Mouse (Mus musculus): ENCODE measurements at regions not wholly inside any gene's neighbourhood (a gene's known extent, or its start where the extent isn't known, plus 50 kb on each side); places are given as distances from the start of the nearest gene placed in this dataset.

DNA sequence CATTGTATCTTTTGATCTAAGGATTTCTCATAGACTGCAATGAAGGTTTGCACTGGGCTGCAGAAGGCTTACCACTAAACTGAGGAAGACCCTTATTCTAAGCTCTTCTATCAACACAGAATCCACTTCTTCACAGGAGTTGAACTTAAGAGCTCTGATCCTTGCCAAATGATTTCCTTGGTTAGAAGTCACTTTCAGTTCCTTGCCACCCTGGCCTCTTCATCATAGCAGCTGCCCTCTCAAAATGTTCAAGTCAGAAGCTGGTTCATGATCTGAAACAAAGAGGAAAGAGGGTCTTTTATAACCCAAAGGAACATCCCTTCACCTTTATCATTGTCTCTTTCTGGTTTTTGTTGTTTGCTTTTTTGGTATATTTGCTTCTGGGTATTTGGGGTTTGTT is 131.6 kb downstream of the Basp1 start:
- Histone ChIP-seq H3K36me3 (ENCODE audit: control insufficient read depth, insufficient read depth, low read length) (no peaks in the 10 kb centered on the region), H3K79me2 (replicated peaks; ENCODE audit: control insufficient read depth, insufficient read depth, low read length) (no peaks in the 10 kb centered on the region), H3K4me1 (ENCODE audit: control insufficient read depth, insufficient read depth, low read length) (no peaks in the 10 kb centered on the region), H3K9ac (ENCODE audit: low read depth, low read length) (no peak overlapping the region), H3K27me3 (ENCODE audit: control insufficient read depth, insufficient read depth, low read length) (no peaks in the 10 kb centered on the region), H3K4me3 (no peak overlapping the region), H3K27ac (no peak overlapping the region)
- no peak for DNase-seq
- TF ChIP-seq POLR2A (IDR thresholded peaks at IDR 0.05; ENCODE audit: insufficient read depth, low read depth, low read length) (no peak), EP300 (IDR thresholded peaks at IDR 0.05; ENCODE audit: insufficient read depth, low read depth, low read length) (no peak), CTCF (IDR thresholded peaks at IDR 0.05) (no peak)
- intact Hi-C loops (cut with DNase I) = no loop called here

DNA sequence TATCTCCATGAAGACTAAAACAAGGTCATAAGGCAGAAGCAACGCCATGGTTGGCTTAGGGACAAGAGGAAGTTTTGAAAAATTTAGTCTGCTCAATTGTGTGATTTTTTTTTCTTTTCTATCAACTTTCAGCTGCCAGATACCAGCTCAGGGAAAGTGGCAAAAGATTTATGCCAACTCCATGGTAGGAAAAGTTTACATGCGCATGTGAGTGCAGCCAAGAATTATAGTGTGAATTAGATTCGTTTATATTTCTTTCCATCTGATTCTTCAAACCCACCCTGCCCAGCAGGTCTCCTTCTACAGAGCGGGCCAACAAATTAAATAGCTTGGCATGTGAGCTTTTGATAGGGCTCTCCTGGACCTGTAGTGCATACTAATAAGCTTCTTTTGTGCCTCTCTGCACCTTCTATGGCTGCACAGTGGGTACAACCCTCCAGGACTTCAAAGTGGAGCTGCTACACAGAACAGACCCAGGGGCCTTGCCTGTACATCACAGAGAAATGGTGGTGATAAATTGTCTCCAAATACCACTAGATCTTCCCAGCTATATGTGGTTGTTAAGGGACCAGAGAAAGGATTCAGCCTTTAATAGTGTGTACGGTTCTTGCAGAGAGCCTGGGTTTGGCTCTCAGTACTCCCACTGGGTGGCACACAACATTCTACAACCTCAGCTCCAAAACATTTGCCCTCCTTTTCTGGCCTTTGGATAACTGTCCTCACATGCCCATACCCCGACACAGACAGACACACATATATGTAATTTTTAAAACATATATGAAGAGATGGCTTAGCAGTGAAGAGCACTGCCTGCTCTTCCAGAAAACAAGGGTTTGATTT is 135.0 kb downstream of the Basp1 start:
- Histone ChIP-seq H3K27me3 (ENCODE audit: control insufficient read depth, insufficient read depth, low read length) (no peaks in the 10 kb centered on the region), H3K4me3 (no peak overlapping the region), H3K27ac (no peak overlapping the region), H3K9ac (ENCODE audit: low read depth, low read length) (no peak overlapping the region), H3K79me2 (replicated peaks; ENCODE audit: control insufficient read depth, insufficient read depth, low read length) (no peaks in the 10 kb centered on the region), H3K36me3 (ENCODE audit: control insufficient read depth, insufficient read depth, low read length) (no peaks in the 10 kb centered on the region), H3K4me1 (ENCODE audit: control insufficient read depth, insufficient read depth, low read length) (no peaks in the 10 kb centered on the region)
- no peak for DNase-seq
- whole genome bisulfite sequencing = 75% methylated on average over 6 of the region's 6 CpGs
- TF ChIP-seq EP300 (IDR thresholded peaks at IDR 0.05; ENCODE audit: insufficient read depth, low read depth, low read length) (no peak), POLR2A (IDR thresholded peaks at IDR 0.05; ENCODE audit: insufficient read depth, low read depth, low read length) (no peak), CTCF (IDR thresholded peaks at IDR 0.05) (no peak)
- intact Hi-C loops (cut with DNase I) = no loop called here

- no peak overlapping the region for H3K4me3 ChIP-seq
- H3K36me3 ChIP-seq (ENCODE audit: control insufficient read depth, insufficient read depth, low read length) = no peaks in the 10 kb centered on the region
- WGBS = 94% methylated on average over 5 of the region's 5 CpGs
- H3K4me1 ChIP-seq (ENCODE audit: control insufficient read depth, insufficient read depth, low read length) = no peaks in the 10 kb centered on the region
- H3K27me3 ChIP-seq (ENCODE audit: control insufficient read depth, insufficient read depth, low read length) = no peaks in the 10 kb centered on the region
- intact Hi-C loops (cut with DNase I) = no loop called here
- H3K27ac ChIP-seq = no peak overlapping the region
- no peaks in the 10 kb centered on the region for H3K79me2 ChIP-seq (replicated peaks; ENCODE audit: control insufficient read depth, insufficient read depth, low read length)
- H3K9ac ChIP-seq (ENCODE audit: low read depth, low read length) = no peak overlapping the region
- TF ChIP-seq POLR2A (IDR thresholded peaks at IDR 0.05; ENCODE audit: insufficient read depth, low read depth, low read length) = no peak
- TF ChIP-seq CTCF (IDR thresholded peaks at IDR 0.05) = no peak
- TF ChIP-seq EP300 (IDR thresholded peaks at IDR 0.05; ENCODE audit: insufficient read depth, low read depth, low read length) = no peak
- no peak for DNase-seq
These were observed 137.3 kb downstream of the Basp1 start for GRCm38 (mm10) chr15:25276227-25276626.

DNA sequence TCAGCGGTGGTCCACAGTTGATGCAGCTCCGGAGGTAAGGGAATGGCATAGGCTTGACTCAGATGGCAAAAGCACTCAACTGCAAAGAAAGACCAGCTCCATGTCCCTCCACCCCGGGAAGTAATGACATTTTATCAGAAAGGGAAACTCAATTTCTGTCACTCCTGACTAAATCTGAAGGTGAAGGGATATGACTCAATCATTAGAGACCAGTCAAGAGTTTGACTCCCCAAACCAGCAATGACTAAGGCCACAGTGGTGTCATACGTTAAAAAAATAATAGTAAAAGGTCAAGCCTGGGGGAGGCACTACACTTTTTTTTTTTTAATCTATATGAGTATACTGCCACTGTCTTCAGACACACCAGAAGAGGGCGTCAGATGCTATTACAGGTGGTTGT is 141.7 kb downstream of the Basp1 start:
- no peaks in the 10 kb centered on the region for H3K36me3 ChIP-seq (ENCODE audit: control insufficient read depth, insufficient read depth, low read length)
- no peaks in the 10 kb centered on the region for H3K27me3 ChIP-seq (ENCODE audit: control insufficient read depth, insufficient read depth, low read length)
- TF ChIP-seq CTCF (IDR thresholded peaks at IDR 0.05) (no peak), POLR2A (IDR thresholded peaks at IDR 0.05; ENCODE audit: insufficient read depth, low read depth, low read length) (no peak), EP300 (IDR thresholded peaks at IDR 0.05; ENCODE audit: insufficient read depth, low read depth, low read length) (no peak)
- intact Hi-C loops (cut with DNase I) = no loop called here
- H3K4me3 ChIP-seq = no peak overlapping the region
- H3K27ac ChIP-seq = no peak overlapping the region
- peaks cover 2% of the 10 kb centered on the region; the same call in 1 of the 2 replicates for H3K4me1 ChIP-seq (ENCODE audit: control insufficient read depth, insufficient read depth, low read length)
- H3K9ac ChIP-seq (ENCODE audit: low read depth, low read length) = no peak overlapping the region
- DNase-seq = no peak
- H3K79me2 ChIP-seq (replicated peaks; ENCODE audit: control insufficient read depth, insufficient read depth, low read length) = no peaks in the 10 kb centered on the region
- 74% methylated on average over 5 of the region's 5 CpGs for WGBS

GRCm38 (mm10) chr15:25270349-25270748 is 143.2 kb downstream of the Basp1 start:
- H3K4me1 ChIP-seq (ENCODE audit: control insufficient read depth, insufficient read depth, low read length) = peaks cover 2% of the 10 kb centered on the region; the same call in 1 of the 2 replicates
- H3K36me3 ChIP-seq (ENCODE audit: control insufficient read depth, insufficient read depth, low read length) = no peaks in the 10 kb centered on the region
- H3K9ac ChIP-seq (ENCODE audit: low read depth, low read length) = no peak overlapping the region
- H3K4me3 ChIP-seq = no peak overlapping the region
- no peaks in the 10 kb centered on the region for H3K79me2 ChIP-seq (replicated peaks; ENCODE audit: control insufficient read depth, insufficient read depth, low read length)
- no peak for DNase-seq
- H3K27me3 ChIP-seq (ENCODE audit: control insufficient read depth, insufficient read depth, low read length) = no peaks in the 10 kb centered on the region
- intact Hi-C loops (cut with DNase I) = no loop called here
- no peak for TF ChIP-seq CTCF (IDR thresholded peaks at IDR 0.05)
- no peak for TF ChIP-seq EP300 (IDR thresholded peaks at IDR 0.05; ENCODE audit: insufficient read depth, low read depth, low read length)
- no peak for TF ChIP-seq POLR2A (IDR thresholded peaks at IDR 0.05; ENCODE audit: insufficient read depth, low read depth, low read length)
- 58% methylated on average over 10 of the region's 10 CpGs for WGBS
- no peak overlapping the region for H3K27ac ChIP-seq

- no peaks in the 10 kb centered on the region for H3K79me2 ChIP-seq (replicated peaks; ENCODE audit: control insufficient read depth, insufficient read depth, low read length)
- TF ChIP-seq POLR2A (IDR thresholded peaks at IDR 0.05; ENCODE audit: insufficient read depth, low read depth, low read length) = no peak
- no peak for TF ChIP-seq CTCF (IDR thresholded peaks at IDR 0.05)
- TF ChIP-seq EP300 (IDR thresholded peaks at IDR 0.05; ENCODE audit: insufficient read depth, low read depth, low read length) = no peak
These were observed 144.1 kb downstream of the Basp1 start for GRCm38 (mm10) chr15:25269345-25269996.

More at GRCm38 (mm10) chr15:25269345-25269996, 144.1 kb downstream of the Basp1 start:
- Histone ChIP-seq H3K9ac (ENCODE audit: low read depth, low read length) (no peak overlapping the region), H3K36me3 (ENCODE audit: control insufficient read depth, insufficient read depth, low read length) (no peaks in the 10 kb centered on the region), H3K4me3 (no peak overlapping the region), H3K27ac (no peak overlapping the region), H3K4me1 (ENCODE audit: control insufficient read depth, insufficient read depth, low read length) (peaks cover 2% of the 10 kb centered on the region; the same call in 1 of the 2 replicates), H3K27me3 (ENCODE audit: control insufficient read depth, insufficient read depth, low read length) (no peaks in the 10 kb centered on the region)
- 14% methylated on average over 12 of the region's 12 CpGs for WGBS
- intact Hi-C loops (cut with DNase I) = no loop called here
- peak; percentile 12 to 31 for DNase-seq
